Comparison of ENCODE assay signal across 8 mouse cellular contexts in genomic region chr3:81036151-81036553, GRCm38 (mm10). TPM values are rescaled to one million over a fixed set of nuclear protein-coding genes. Genes with fewer than 3 reads are reported as not detected.
A peak's percentile ranks its signal among the peaks of the same experiment; 100 is the strongest.
DNase-seq lines count a peak whose midpoint lies in the region; ATAC-seq and TF ChIP-seq lines count a peak whose summit lies in the region.

Gene Pdgfc, plus strand, starts transcription at chr3:81036416.

- peak within 1 kb of the TSS; percentile 87 for H3K4me2 ChIP-seq in heart, embryonic 12.5 days
- peak within 1 kb of the TSS; percentile 67 for H3K4me2 ChIP-seq in liver, embryonic 13.5 days

- peak within 1 kb of the TSS; percentile 58 for H3K27ac ChIP-seq in heart, embryonic 12.5 days (ENCODE audit: poor library complexity, severe bottlenecking)
- peak within 1 kb of the TSS; percentile 87 for H3K27ac ChIP-seq in embryonic fibroblast, embryonic 13.5 days (ENCODE audit: insufficient read depth, low read length)
- H3K27ac ChIP-seq in liver, embryonic 13.5 days, result no peak within 1 kb of the TSS

- no peak for DNase-seq in heart, adult 8-10 months (ENCODE audit: low spot score)
- no peak for DNase-seq in liver, embryonic 13.5 days
- no peak for DNase-seq in Muller cell, postnatal 12 days (ENCODE audit: inconsistent ontology term)
- no peak for DNase-seq in adrenal gland, adult 8-10 months
- no peak for DNase-seq in adrenal gland, adult (ENCODE audit: inconsistent age in 2 of 2, low spot score in 1 of 2)

- H3K36me3 ChIP-seq in heart, embryonic 12.5 days, result no peaks in the 10 kb centered on the region
- no peaks in the 10 kb centered on the region for H3K36me3 ChIP-seq in C2C12 (ENCODE audit: control insufficient read depth, insufficient read depth)
- no peaks in the 10 kb centered on the region for H3K36me3 ChIP-seq in liver, embryonic 13.5 days

- 3% methylated on average over 17 of the region's 17 CpGs for WGBS in heart, embryonic 12.5 days
- 3% methylated on average over 14 of the region's 17 CpGs for WGBS in liver, embryonic 13.5 days (ENCODE audit: insufficient replicate concordance)

- no peak for TF ChIP-seq CTCF in C2C12 (IDR thresholded peaks at IDR 0.05; ENCODE audit: control insufficient read depth, insufficient read depth, insufficient read length)
- no peak for TF ChIP-seq CTCF in embryonic fibroblast, embryonic 13.5 days (IDR thresholded peaks at IDR 0.05; ENCODE audit: borderline replicate concordance, insufficient read depth, low read length)

- no peaks in the 10 kb centered on the region for H3K27me3 ChIP-seq in heart, embryonic 12.5 days (replicated peaks)
- H3K27me3 ChIP-seq in C2C12 (ENCODE audit: control insufficient read depth, insufficient read depth, insufficient read length), result no peaks in the 10 kb centered on the region
- peaks cover 49% of the 10 kb centered on the region for H3K27me3 ChIP-seq in liver, embryonic 13.5 days

- peaks cover 37% of the 10 kb centered on the region for H3K79me3 ChIP-seq in C2C12 (ENCODE audit: low read depth)

- ATAC-seq in heart, embryonic 12.5 days (ENCODE audit: insufficient number of reproducible peaks, low FRiP score), result peak; percentile 74
- ATAC-seq in liver, embryonic 13.5 days (ENCODE audit: low read depth), result peak; percentile 15; the same call in 1 of the 2 replicates

- peak within 1 kb of the TSS; percentile 76 for H3K9ac ChIP-seq in heart, embryonic 12.5 days
- H3K9ac ChIP-seq in liver, embryonic 13.5 days, result 0 out of 2 replicates have a peak within 1 kb of the TSS, but pooled peaks have one; percentile 9

- peak within 1 kb of the TSS; percentile 75 for H3K4me3 ChIP-seq in heart, embryonic 12.5 days
- peak within 1 kb of the TSS; percentile 77 for H3K4me3 ChIP-seq in C2C12 (ENCODE audit: insufficient read depth, poor library complexity, severe bottlenecking)
- H3K4me3 ChIP-seq in embryonic fibroblast, embryonic 13.5 days (ENCODE audit: insufficient read depth, low read length), result peak within 1 kb of the TSS; percentile 88
- H3K4me3 ChIP-seq in liver, embryonic 13.5 days (replicated peaks), result peak within 1 kb of the TSS; percentile 59

- no peaks in the 10 kb centered on the region for H3K9me3 ChIP-seq in heart, embryonic 12.5 days (replicated peaks)
- no peaks in the 10 kb centered on the region for H3K9me3 ChIP-seq in liver, embryonic 13.5 days (replicated peaks)

- no peak for TF ChIP-seq POLR2A in embryonic fibroblast, embryonic 13.5 days (IDR thresholded peaks at IDR 0.05; ENCODE audit: low read depth, low read length)

- peaks cover 43% of the 10 kb centered on the region for H3K79me2 ChIP-seq in C2C12 (ENCODE audit: control insufficient read depth, insufficient read depth)

- H3K4me1 ChIP-seq in heart, embryonic 12.5 days (replicated peaks), result peaks cover 16% of the 10 kb centered on the region
- H3K4me1 ChIP-seq in embryonic fibroblast, embryonic 13.5 days (ENCODE audit: control insufficient read depth, insufficient read depth, low read length), result peaks cover 10% of the 10 kb centered on the region
- H3K4me1 ChIP-seq in liver, embryonic 13.5 days (replicated peaks), result no peaks in the 10 kb centered on the region

- H3ac ChIP-seq in C2C12 (ENCODE audit: control insufficient read depth, insufficient read length, low read depth), result peak within 1 kb of the TSS; percentile 80

TF ChIP-seq in C2C12, 6 proteins besides CTCF, POLR2A, EP300 and RAD21:
- TF ChIP-seq USF1 (IDR thresholded peaks at IDR 0.05; ENCODE audit: low read depth) (no peak), MAX (IDR thresholded peaks at IDR 0.05) (no peak), CEBPB (IDR thresholded peaks at IDR 0.05; ENCODE audit: low read depth) (no peak), MYOD1 (IDR thresholded peaks at IDR 0.05; ENCODE audit: control insufficient read depth, insufficient read length, low read depth) (no peak), MYOG (IDR thresholded peaks at IDR 0.05; ENCODE audit: control insufficient read depth, extremely low read depth, insufficient read length) (no peak), FOSL1 (IDR thresholded peaks at IDR 0.05; ENCODE audit: insufficient read depth, low read length, poor library complexity, severe bottlenecking) (no peak)

RNA-seq across cellular contexts. Expression of gene Pdgfc, which starts in this region (rescaled TPM):
- polyA plus RNA-seq in heart, embryonic 12.5 days (2016; fragmentation: Nextera tagmentation; extraction: Ambion mirVana), result 7.3 and 7.5 TPM in 2 replicates
- 1 to 10 TPM; 2.0 to 4.5 (median 2.8) TPM for total RNA-seq in heart, adult 8-10 months (2022)
- polyA plus RNA-seq in C2C12 (2012; fragmentation: generic; extraction: Trizol), result 13.3 TPM
- polyA plus RNA-seq in embryonic fibroblast, embryonic 13.5 days (2011; ENCODE audit: insufficient read length, low read depth, missing spikeins), result 68.1 and 72.5 TPM in 2 replicates
- 0.86 and 1.4 TPM in 2 replicates for polyA plus RNA-seq in liver, embryonic 13.5 days (2015; fragmentation: Nextera tagmentation; extraction: Ambion mirVana)
- 1 to 10 TPM; 6.3 to 9.0 (median 7.5) TPM for total RNA-seq in adrenal gland, adult 8-10 months (2022)
